Mouse (Mus musculus) liver, embryonic 12.5 days (tissue): Measurements from ENCODE around the gene Bola2. TPM values are rescaled to one million over a fixed set of nuclear protein-coding genes. Genes with fewer than 3 reads are reported as not detected.
"Not testable (repeated sequence)": the region's sequence is repeated elsewhere in the genome, so short reads cannot be mapped to it uniquely, and the experiment has no call there.

Experiments used
- ATAC-seq: fragments of 200-750 bp; cut with Nextera tagmentation; 2 replicates; pipeline ENCODE4 v1.8.0; 2017; ENCODE audit warnings: moderate number of reproducible peaks, mild to moderate bottlenecking, moderate library complexity
- H3K27ac ChIP-seq: fragments of 300-500 bp; sonication (generic); 2 replicates; pipeline ENCODE4 v1.5.1; 2016; ENCODE audit warnings: mild to moderate bottlenecking
- H3K27me3 ChIP-seq: fragments of 300-500 bp; sonication (generic); replicated peaks from 2 replicates; pipeline ENCODE4 v1.6.1; 2016; ENCODE audit warnings: mild to moderate bottlenecking, moderate library complexity
- H3K36me3 ChIP-seq: fragments of 300-500 bp; sonication (generic); 2 replicates; pipeline ENCODE4 v1.6.1; 2016; ENCODE audit warnings: mild to moderate bottlenecking, moderate library complexity
- H3K4me1 ChIP-seq: fragments of 300-500 bp; sonication (generic); 2 replicates; pipeline ENCODE4 v1.6.1; 2016
- H3K4me2 ChIP-seq: fragments of 300-500 bp; sonication (generic); 2 replicates; pipeline ENCODE4 v1.6.1; 2016; ENCODE audit warnings: mild to moderate bottlenecking, moderate library complexity
- H3K4me3 ChIP-seq: fragments of 300-500 bp; sonication (generic); 2 replicates; pipeline ENCODE4 v1.5.1; 2016; ENCODE audit warnings: mild to moderate bottlenecking, moderate library complexity
- H3K9ac ChIP-seq: fragments of 300-500 bp; sonication (generic); 2 replicates; pipeline ENCODE4 v1.6.1; 2016; ENCODE audit warnings: mild to moderate bottlenecking, moderate library complexity
- H3K9me3 ChIP-seq: fragments of 300-500 bp; sonication (generic); replicated peaks from 2 replicates; pipeline ENCODE4 v1.6.1; 2016; ENCODE audit warnings: mild to moderate bottlenecking, moderate library complexity
- WGBS: fragments of 180-500 bp; shearing (Covaris S2); methylation state at CpG from one replicate; pipeline ENCODE4 v1.1.7; 2016; ENCODE audit not compliant: insufficient replicate concordance; 5-methylcytosine and 5-hydroxymethylcytosine counted together
- polyA plus RNA-seq: library from polyadenylated mRNA; unstranded; fragments of >200 nt; fragmentation: Nextera tagmentation; extraction: Ambion mirVana; gene quantifications from 2 replicates; pipeline ENCODE4 v1.2.1, GENCODE M21; 2016

Gene Bola2
- polyA plus RNA-seq, 1 experiment from 2014 or later = 153 TPM

DNA sequence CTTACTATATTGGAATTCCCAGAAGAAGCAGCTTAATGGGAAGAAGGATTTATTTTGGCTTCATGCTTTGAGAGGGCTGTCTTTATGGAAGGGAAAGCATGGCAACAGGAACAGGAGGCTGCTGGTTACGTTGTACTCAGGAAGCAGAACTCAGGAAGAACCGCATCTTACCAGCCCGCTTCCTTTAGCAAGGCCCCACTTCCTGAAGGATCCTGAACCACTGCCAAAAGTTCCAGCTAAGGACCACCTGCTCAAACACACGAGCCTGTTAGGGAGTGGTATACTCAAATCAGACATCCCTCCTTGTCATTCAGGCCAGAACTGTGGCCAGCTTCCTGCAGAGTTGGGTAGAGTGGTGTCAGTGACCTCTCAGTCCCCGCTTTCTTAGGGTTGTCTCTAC is 26.7 kb upstream of the Bola2 start:
- Histone ChIP-seq H3K4me1 (peaks cover 7% of the 10 kb centered on the region; the same call in 1 of the 2 replicates), H3K9ac (no peak overlapping the region), H3K36me3 (peaks cover 94% of the 10 kb centered on the region), H3K4me3 (no peak overlapping the region), H3K9me3 (no peaks in the 10 kb centered on the region), H3K27me3 (no peaks in the 10 kb centered on the region), H3K27ac (no peak overlapping the region; the same call in 1 of the 2 replicates), H3K4me2 (no peak overlapping the region)
- ATAC-seq = no peak
- 66% methylated on average over 5 of the region's 5 CpGs for WGBS

DNA sequence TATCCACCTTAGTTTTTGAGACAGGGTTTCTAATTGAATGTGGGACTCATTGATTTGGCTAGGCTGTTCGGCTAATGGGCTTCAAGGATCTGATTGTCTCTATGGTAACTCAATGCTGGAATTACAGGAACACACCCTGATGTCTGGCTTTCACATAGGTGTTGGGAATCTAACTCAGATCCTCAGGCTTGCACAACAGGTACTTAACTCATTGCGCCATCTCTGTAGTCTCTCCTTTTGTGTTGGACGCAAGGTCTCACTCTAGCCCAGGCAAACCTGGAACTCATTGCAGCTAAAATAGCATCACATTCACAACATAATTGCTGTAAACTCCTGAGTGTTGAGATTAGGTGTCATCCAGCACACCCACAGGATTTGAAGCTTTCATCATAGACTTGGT is 25.0 kb upstream of the Bola2 start:
- Histone ChIP-seq H3K4me2 (no peak overlapping the region), H3K36me3 (peaks cover 91% of the 10 kb centered on the region), H3K9ac (no peak overlapping the region), H3K27me3 (no peaks in the 10 kb centered on the region), H3K4me1 (peaks cover 7% of the 10 kb centered on the region; the same call in 1 of the 2 replicates), H3K4me3 (no peak overlapping the region), H3K27ac (no peak overlapping the region), H3K9me3 (no peaks in the 10 kb centered on the region)
- ATAC-seq = no peak
- WGBS = 87% methylated on average over 3 of the region's 3 CpGs

DNA sequence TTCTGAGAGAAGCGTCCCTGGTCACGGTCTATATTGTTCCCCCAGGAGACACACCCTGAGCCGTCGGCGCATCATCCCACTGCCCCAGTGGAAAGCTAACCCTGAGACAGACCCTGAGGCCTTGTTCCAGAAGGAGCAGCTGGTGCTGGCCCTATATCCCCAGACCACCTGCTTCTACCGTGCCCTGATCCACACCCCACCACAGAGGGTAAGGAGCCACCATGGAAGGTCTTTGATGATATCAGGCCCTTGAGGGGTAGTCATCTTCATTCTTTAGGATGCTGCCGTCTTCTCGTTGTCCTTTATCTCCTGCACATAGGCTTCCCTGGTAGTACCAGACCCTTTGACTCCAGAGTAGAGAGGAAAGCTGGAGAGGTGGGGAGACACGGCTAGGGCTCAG is 23.1 kb upstream of the Bola2 start:
- Histone ChIP-seq H3K36me3 (peaks cover 89% of the 10 kb centered on the region), H3K27ac (no peak overlapping the region), H3K4me2 (no peak overlapping the region), H3K4me1 (peaks cover 10% of the 10 kb centered on the region; the same call in 1 of the 2 replicates), H3K9ac (no peak overlapping the region), H3K27me3 (no peaks in the 10 kb centered on the region), H3K9me3 (no peaks in the 10 kb centered on the region), H3K4me3 (no peak overlapping the region)
- ATAC-seq = no peak; the same call in 1 of the 2 replicates
- WGBS = 89% methylated on average over 9 of the region's 9 CpGs

DNA sequence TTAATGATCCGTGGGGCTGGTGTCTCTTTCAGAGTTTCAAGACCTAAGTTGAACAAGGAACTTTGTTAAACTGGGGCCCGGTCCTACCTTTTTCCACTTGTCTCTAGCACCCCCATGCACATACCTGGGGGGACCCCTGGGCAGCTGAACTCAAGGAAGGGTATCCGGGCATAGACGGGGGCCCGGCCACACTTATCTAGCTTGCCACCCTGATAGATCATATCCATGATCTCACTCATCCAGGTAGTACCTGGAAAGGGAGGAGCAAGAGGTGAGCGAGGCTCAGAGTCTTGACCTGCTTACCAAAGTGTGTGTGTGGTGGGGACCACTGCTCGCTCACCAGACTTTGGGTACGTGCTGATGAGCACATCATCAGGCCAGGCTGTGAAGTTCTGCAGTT is 20.1 kb upstream of the Bola2 start:
- H3K27ac ChIP-seq = no peak overlapping the region

DNA sequence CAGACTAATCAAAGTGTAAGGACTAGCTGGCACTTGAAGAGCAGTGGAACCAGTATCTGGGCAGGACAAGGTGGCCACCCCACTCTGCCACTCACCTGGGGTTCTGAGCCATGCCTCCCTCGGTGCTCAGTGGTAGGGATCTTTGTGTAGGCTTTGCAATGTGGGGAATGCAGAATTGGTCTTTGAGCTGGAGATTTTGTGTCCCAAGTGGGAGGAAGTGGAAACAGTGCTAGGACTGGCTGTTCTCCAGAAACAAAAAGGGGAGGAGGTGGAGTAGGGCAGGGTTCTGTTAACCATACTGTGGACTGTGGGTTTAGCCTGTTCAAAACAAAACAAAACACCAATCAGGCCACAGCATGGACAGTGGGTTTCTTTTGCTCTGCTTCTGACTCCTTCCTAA is 19.0 kb upstream of the Bola2 start, which contains the start of gene Sult1a1:
Gene Sult1a1 (minus strand): TSS at position 226 of the 400 bp plus-strand sequence.
- H3K27me3 ChIP-seq = no peaks in the 10 kb centered on the region
- H3K9me3 ChIP-seq = no peaks in the 10 kb centered on the region
- WGBS = 70% methylated on average over 1 of the region's 1 CpGs
- H3K9ac ChIP-seq = no peak within 1 kb of the TSS
- peaks cover 65% of the 10 kb centered on the region for H3K36me3 ChIP-seq
- H3K27ac ChIP-seq = no peak within 1 kb of the TSS
- peaks cover 3% of the 10 kb centered on the region; the same call in 1 of the 2 replicates for H3K4me1 ChIP-seq
- no peak within 1 kb of the TSS for H3K4me3 ChIP-seq
- no peak within 1 kb of the TSS for H3K4me2 ChIP-seq
- ATAC-seq = no peak

More for the DNA sequence above, 20.1 kb upstream of the Bola2 start:
- WGBS = 87% methylated on average over 8 of the region's 8 CpGs
- H3K4me1 ChIP-seq = peaks cover 3% of the 10 kb centered on the region; the same call in 1 of the 2 replicates
- H3K9me3 ChIP-seq = no peaks in the 10 kb centered on the region
- no peak for ATAC-seq
- no peak overlapping the region for H3K4me3 ChIP-seq
- H3K36me3 ChIP-seq = peaks cover 76% of the 10 kb centered on the region
- H3K4me2 ChIP-seq = no peak overlapping the region
- H3K27me3 ChIP-seq = no peaks in the 10 kb centered on the region
- no peak overlapping the region for H3K9ac ChIP-seq

DNA sequence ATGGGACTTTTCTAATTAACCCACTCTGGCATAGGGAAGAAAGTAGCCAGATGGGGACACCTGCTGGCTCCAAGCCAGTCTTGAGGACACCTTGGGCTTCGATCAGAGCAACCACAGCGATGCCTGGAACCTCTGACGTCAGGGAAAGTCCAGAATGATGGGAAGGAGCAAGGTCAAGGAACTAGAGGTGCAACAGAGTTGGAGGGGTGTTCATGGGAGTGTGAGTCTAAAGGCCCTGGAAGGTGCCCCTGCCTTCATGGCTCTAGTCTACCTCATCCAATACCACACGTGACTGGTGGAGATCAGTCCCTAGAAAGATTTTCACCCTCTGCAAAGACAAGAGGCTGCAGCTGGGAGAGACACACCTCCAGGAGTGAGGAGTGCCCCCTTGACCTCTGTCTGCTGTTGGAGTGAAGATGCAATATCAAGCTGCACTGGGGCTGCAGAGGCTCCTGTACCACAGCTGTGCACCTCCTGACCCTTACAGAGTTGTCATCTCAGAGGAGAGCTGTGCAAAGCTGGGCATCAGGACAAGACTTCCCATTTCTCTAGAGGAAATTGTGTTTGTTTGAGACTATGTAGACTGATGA is 18.5 kb upstream of the Bola2 start:
- H3K27ac ChIP-seq = no peak overlapping the region
- no peaks in the 10 kb centered on the region for H3K9me3 ChIP-seq
- H3K27me3 ChIP-seq = no peaks in the 10 kb centered on the region
- H3K4me1 ChIP-seq = peaks cover 3% of the 10 kb centered on the region; the same call in 1 of the 2 replicates
- WGBS = 69% methylated on average over 4 of the region's 4 CpGs
- no peak for ATAC-seq
- no peak overlapping the region for H3K4me2 ChIP-seq
- no peak overlapping the region for H3K4me3 ChIP-seq
- H3K9ac ChIP-seq = no peak overlapping the region
- peaks cover 60% of the 10 kb centered on the region for H3K36me3 ChIP-seq

DNA sequence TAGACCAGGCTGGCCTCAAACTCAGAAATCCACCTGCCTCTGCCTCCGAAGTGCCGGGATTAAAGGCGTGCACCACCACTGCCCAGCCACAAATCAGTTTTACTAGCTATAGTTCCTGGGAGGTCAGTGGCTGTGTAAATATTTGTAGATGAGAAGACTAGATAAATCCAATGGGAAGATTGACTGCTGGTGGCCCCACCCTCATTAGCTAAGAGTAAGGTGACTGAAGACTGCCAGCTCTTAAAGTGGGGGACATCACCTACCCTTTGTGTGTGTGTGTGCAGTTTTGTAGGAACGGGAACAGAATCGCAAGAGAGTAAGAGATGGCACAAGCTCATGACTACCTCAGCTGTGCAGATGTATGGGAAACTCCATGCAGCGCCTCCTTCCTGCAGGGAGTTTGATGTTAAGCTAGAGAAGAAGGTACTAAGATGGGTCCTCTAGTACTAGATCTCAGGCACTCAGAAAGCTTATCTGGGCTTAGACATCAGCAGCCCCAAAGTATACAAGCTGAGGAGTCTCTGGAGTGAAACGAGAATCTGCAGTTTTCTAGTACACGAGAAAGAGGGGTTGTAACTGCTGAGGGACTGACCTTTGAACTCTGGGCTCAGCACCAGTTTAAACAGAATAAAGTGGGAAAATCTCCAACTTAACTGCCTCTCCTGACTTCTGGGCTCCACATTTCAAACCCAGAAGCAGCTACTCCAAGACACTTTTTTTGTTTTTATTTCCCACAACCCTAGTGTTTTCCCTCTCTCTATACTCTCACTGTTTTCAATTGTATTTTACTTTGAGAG is 16.5 kb upstream of the Bola2 start:
- peak overlapping the region; percentile 51; the same call in 1 of the 2 replicates for H3K27ac ChIP-seq
- H3K9me3 ChIP-seq = no peaks in the 10 kb centered on the region
- peaks cover 41% of the 10 kb centered on the region for H3K36me3 ChIP-seq
- no peak overlapping the region for H3K4me2 ChIP-seq
- H3K4me1 ChIP-seq = peaks cover 3% of the 10 kb centered on the region; the same call in 1 of the 2 replicates
- no peaks in the 10 kb centered on the region for H3K27me3 ChIP-seq
- no peak overlapping the region for H3K4me3 ChIP-seq
- H3K9ac ChIP-seq = no peak overlapping the region
- 72% methylated on average over 8 of the region's 8 CpGs for WGBS
- ATAC-seq = 0 out of 2 replicates have a peak, but pooled peaks have one; percentile 13

DNA sequence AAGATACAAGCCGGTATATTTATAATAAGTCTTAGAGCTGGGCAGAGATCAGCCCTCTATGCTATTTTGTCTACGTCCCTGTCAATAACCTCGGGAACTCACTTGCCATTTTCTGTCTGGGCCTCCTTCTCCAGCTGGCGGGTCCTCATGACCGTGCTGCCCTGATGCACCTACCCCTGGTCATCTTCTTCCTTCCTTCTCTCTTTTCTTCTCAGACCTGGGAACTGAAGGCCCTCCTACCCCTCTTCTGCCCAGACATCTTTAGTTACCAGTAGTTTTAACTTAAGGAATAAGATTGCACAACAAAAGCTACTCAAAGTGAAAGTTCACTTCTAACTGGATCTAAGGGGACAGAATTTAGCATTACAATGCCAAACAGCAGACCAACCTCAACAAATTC is 15.5 kb upstream of the Bola2 start:
- 69% methylated on average over 5 of the region's 5 CpGs for WGBS
- H3K36me3 ChIP-seq = peaks cover 33% of the 10 kb centered on the region
- H3K9me3 ChIP-seq = no peaks in the 10 kb centered on the region
- H3K4me2 ChIP-seq = no peak overlapping the region
- no peaks in the 10 kb centered on the region for H3K27me3 ChIP-seq
- no peak overlapping the region for H3K9ac ChIP-seq
- H3K27ac ChIP-seq = no peak overlapping the region
- H3K4me3 ChIP-seq = no peak overlapping the region
- peaks cover 3% of the 10 kb centered on the region; the same call in 1 of the 2 replicates for H3K4me1 ChIP-seq
- ATAC-seq = no peak

DNA sequence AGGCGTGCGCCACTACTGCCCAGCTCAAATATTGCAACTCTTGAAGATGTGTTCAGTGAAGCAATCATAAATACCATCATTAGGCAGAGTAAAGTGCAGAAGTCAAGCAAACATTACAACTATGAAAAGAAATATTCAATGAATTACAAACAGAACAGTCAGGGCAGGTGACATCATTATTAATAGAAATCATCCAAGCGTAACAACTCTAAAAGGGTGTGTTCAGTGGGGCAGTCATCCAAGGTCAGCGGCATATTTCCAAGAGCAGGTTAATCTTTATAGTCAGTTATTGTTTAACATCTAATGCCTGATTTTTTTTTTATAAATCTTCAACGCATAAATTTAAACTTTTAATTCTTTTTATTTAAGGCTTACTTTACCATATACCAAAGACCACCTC is 14.0 kb upstream of the Bola2 start:
- WGBS = 90% methylated on average over 5 of the region's 5 CpGs
- Histone ChIP-seq H3K9me3 (no peaks in the 10 kb centered on the region), H3K4me1 (no peaks in the 10 kb centered on the region; the same call in 1 of the 2 replicates), H3K27me3 (no peaks in the 10 kb centered on the region), H3K27ac (no peak overlapping the region), H3K9ac (no peak overlapping the region), H3K4me2 (no peak overlapping the region), H3K36me3 (peaks cover 18% of the 10 kb centered on the region), H3K4me3 (no peak overlapping the region)
- ATAC-seq = no peak

DNA sequence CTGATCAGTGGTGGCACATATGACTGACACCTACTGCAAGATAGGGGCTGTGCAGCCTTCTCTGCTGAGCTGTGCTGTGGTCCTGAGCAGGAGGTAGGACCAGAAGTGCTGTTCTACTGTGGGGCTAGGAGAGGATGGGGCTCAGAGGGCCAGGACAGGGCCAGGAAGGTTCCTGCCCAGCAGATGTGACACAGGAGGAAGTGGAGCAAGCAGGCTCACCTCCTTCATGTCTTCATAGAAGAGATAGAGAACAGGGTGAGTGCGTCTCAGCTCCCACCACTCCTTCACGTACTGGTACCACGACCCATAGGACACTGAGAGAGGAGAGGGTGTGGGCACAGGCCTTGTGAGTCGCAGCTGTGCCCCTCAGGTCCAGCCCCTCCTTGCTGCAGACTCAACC is 7.0 kb upstream of the Bola2 start:
- H3K9ac ChIP-seq, H3K27ac ChIP-seq, H3K27me3 ChIP-seq, ATAC-seq, H3K4me2 ChIP-seq, H3K9me3 ChIP-seq, H3K4me3 ChIP-seq: not testable (repeated sequence)
- Histone ChIP-seq H3K36me3 (peaks cover 22% of the 10 kb centered on the region), H3K4me1 (peaks cover 11% of the 10 kb centered on the region)
- 60% methylated on average over 4 of the region's 4 CpGs for WGBS

DNA sequence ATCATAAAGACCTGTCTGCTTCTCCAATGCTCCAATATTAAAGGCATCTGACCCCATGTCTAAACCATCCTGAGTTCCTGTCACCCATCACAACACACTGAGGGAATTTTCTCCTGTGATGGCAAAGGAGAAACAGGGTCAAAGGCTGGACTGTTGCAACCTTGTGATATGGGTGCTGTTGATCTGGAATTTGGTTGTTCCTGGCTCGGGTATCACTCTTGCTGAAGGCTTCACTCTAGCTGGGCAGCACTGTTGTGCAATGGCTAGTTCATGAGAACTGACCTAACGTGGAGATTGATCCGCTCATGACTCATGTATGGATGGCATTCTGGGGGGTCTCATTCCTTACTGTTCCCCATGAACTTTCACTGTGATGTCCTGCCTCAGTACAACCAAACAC is 6.2 kb upstream of the Bola2 start:
- 63% methylated on average over 3 of the region's 3 CpGs for WGBS
- Histone ChIP-seq H3K9me3 (no peaks in the 10 kb centered on the region), H3K4me2 (no peak overlapping the region), H3K27me3 (no peaks in the 10 kb centered on the region), H3K4me1 (peaks cover 19% of the 10 kb centered on the region), H3K9ac (no peak overlapping the region), H3K4me3 (no peak overlapping the region), H3K36me3 (peaks cover 22% of the 10 kb centered on the region), H3K27ac (no peak overlapping the region)
- no peak for ATAC-seq

DNA sequence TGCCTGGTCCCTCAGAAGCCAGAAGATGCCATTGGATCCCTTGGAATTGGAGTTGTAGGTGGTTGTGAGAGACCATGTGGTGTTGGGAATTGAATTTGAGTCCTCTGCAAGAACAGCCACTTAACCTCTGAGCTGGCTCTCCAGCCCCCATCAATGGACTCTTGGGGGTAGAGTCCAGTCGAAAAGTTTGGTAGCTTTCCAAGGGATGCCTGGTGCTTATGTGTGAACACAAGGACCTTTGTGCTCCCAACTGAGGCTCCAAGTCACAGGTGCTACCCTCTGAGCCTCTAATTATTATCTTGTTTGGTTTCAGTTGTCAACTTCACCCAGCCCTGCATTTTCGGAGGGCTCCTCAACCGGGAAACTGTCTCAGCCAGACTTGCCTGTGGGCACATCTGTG is 4.5 kb upstream of the Bola2 start:
- peaks cover 29% of the 10 kb centered on the region for H3K4me1 ChIP-seq
- H3K9ac ChIP-seq = no peak overlapping the region
- peaks cover 22% of the 10 kb centered on the region for H3K36me3 ChIP-seq
- WGBS = 81% methylated on average over 3 of the region's 3 CpGs
- ATAC-seq = no peak
- no peak overlapping the region for H3K4me3 ChIP-seq
- H3K4me2 ChIP-seq = no peak overlapping the region
- H3K27me3 ChIP-seq = no peaks in the 10 kb centered on the region
- H3K27ac ChIP-seq = no peak overlapping the region
- H3K9me3 ChIP-seq = no peaks in the 10 kb centered on the region
